Mouse (Mus musculus): ENCODE data around the gene Slc9a1.

- TF ChIP-seq CTCF (conservative IDR thresholded peaks at IDR 0.05; ENCODE audit: insufficient read depth, insufficient read length, low read depth, low read length) (no peak), POLR2A (IDR thresholded peaks at IDR 0.05; ENCODE audit: low read depth, low read length) (no peak)
These were observed 34.2 kb downstream of the Slc9a1 start for GRCm38 (mm10) chr4:133403611-133404228.
